Mouse (Mus musculus) MEL (cell line): ENCODE data around the gene Alpk1.

Experiments used
- EP300 ChIP-seq, 2 experiments: IDR thresholded peaks; 2 replicates each; pipeline ENCODE4 v1.6.1; 2011; ENCODE audit warnings: improper control_type of control experiment in 2 of 2, low read length in 2 of 2, low read depth in 1 of 2, mild to moderate bottlenecking in 1 of 2
- POLR2A ChIP-seq, 2 experiments: IDR thresholded peaks; 2 replicates each; pipeline ENCODE4 v1.6.1; 2011 to 2012; ENCODE audit warnings: low read length in 2 of 2, mild to moderate bottlenecking in 2 of 2, control low read depth in 1 of 2, improper control_type of control experiment in 1 of 2, low read depth in 1 of 2, moderate library complexity in 1 of 2; ENCODE audit not compliant: control insufficient read depth in 1 of 2, insufficient read depth in 1 of 2, poor library complexity in 1 of 2
- POLR2AphosphoS2 ChIP-seq: IDR thresholded peaks from 2 replicates; pipeline ENCODE4 v1.6.1; 2011; ENCODE audit warnings: low read length, improper control_type of control experiment

- TF ChIP-seq POLR2A (IDR thresholded peaks at IDR 0.05; ENCODE audit: control insufficient read depth in 1 of 2, insufficient read depth in 1 of 2, low read depth in 1 of 2, low read length in 2 of 2, poor library complexity in 1 of 2), result no peak
- no peak for TF ChIP-seq EP300 (IDR thresholded peaks at IDR 0.05; ENCODE audit: low read depth in 1 of 2, low read length in 2 of 2)
- TF ChIP-seq POLR2AphosphoS2, result no peak
These were observed 15.9 kb upstream of the Alpk1 start for GRCm38 (mm10) chr3:127796271-127796670.
